Mouse (Mus musculus): ENCODE results near the gene Elf1. TPM values are rescaled to one million over a fixed set of nuclear protein-coding genes. Genes with fewer than 3 reads are reported as not detected.

Elf1 gene
- total and polyA plus RNA-seq, 2 experiments from 2014 or later, result 2.1 to 7.2 TPM

GRCm38 (mm10) chr14:79486993-79487731 lies 6.2 kb downstream of the Elf1 start:
- Histone ChIP-seq H3K36me3 (ENCODE audit: insufficient read depth, low read length) (no peaks in the 10 kb centered on the region), H3K9ac (replicated peaks; ENCODE audit: low read length, poor library complexity, severe bottlenecking) (peak overlapping the region; percentile 46), H3K9me3 (ENCODE audit: low read length) (no peaks in the 10 kb centered on the region), H3K27ac (ENCODE audit: low read depth, low read length) (peak overlapping the region; percentile 38; the same call in 1 of the 2 replicates), H3K27me3 (ENCODE audit: insufficient read depth, low read length) (no peaks in the 10 kb centered on the region), H3K4me3 (ENCODE audit: low read depth, low read length) (peak overlapping the region; percentile 45), H3K4me2 (ENCODE audit: low read depth, low read length, poor library complexity, severe bottlenecking) (peak overlapping the region; percentile 67), H3K4me1 (ENCODE audit: insufficient read depth, low read length) (no peaks in the 10 kb centered on the region)
- WGBS, result 7% methylated on average over 19 of the region's 19 CpGs
- TF ChIP-seq CTCF (IDR thresholded peaks at IDR 0.05), result peak; percentile 66
- DNase-seq (ENCODE audit: low spot score) (peak; percentile 73), ATAC-seq (ENCODE audit: low FRiP score) (peak; percentile 57)

GRCm38 (mm10) chr14:79488531-79488930 lies 7.5 kb downstream of the Elf1 start:
- DNase-seq (ENCODE audit: low spot score) (no peak), ATAC-seq (ENCODE audit: low FRiP score) (no peak)
- H3K36me3 ChIP-seq (ENCODE audit: insufficient read depth, low read length), result no peaks in the 10 kb centered on the region
- no peak overlapping the region for H3K4me3 ChIP-seq (ENCODE audit: low read depth, low read length)
- H3K27ac ChIP-seq (ENCODE audit: low read depth, low read length), result no peak overlapping the region
- no peak for TF ChIP-seq CTCF (IDR thresholded peaks at IDR 0.05)
- H3K9ac ChIP-seq (replicated peaks; ENCODE audit: low read length, poor library complexity, severe bottlenecking), result no peak overlapping the region
- 96% methylated on average over 9 of the region's 9 CpGs for WGBS
- H3K4me1 ChIP-seq (ENCODE audit: insufficient read depth, low read length), result no peaks in the 10 kb centered on the region
- H3K27me3 ChIP-seq (ENCODE audit: insufficient read depth, low read length), result no peaks in the 10 kb centered on the region
- no peaks in the 10 kb centered on the region for H3K9me3 ChIP-seq (ENCODE audit: low read length)
- no peak overlapping the region for H3K4me2 ChIP-seq (ENCODE audit: low read depth, low read length, poor library complexity, severe bottlenecking)

- Histone ChIP-seq H3K4me2 (ENCODE audit: low read depth, low read length, poor library complexity, severe bottlenecking) (no peak overlapping the region), H3K4me1 (ENCODE audit: insufficient read depth, low read length) (no peaks in the 10 kb centered on the region), H3K27me3 (ENCODE audit: insufficient read depth, low read length) (no peaks in the 10 kb centered on the region), H3K9ac (replicated peaks; ENCODE audit: low read length, poor library complexity, severe bottlenecking) (no peak overlapping the region), H3K9me3 (ENCODE audit: low read length) (no peaks in the 10 kb centered on the region), H3K4me3 (ENCODE audit: low read depth, low read length) (no peak overlapping the region), H3K36me3 (ENCODE audit: insufficient read depth, low read length) (no peaks in the 10 kb centered on the region), H3K27ac (ENCODE audit: low read depth, low read length) (no peak overlapping the region)
- TF ChIP-seq CTCF (IDR thresholded peaks at IDR 0.05), result no peak
- DNase-seq (ENCODE audit: low spot score) (no peak), ATAC-seq (ENCODE audit: low FRiP score) (no peak)
- WGBS, result 86% methylated on average over 12 of the region's 12 CpGs
These were observed 8.2 kb downstream of the Elf1 start for GRCm38 (mm10) chr14:79489150-79489549.

- no peak for TF ChIP-seq CTCF (IDR thresholded peaks at IDR 0.05)
- Histone ChIP-seq H3K4me2 (ENCODE audit: low read depth, low read length, poor library complexity, severe bottlenecking) (no peak overlapping the region), H3K9ac (replicated peaks; ENCODE audit: low read length, poor library complexity, severe bottlenecking) (no peak overlapping the region), H3K27ac (ENCODE audit: low read depth, low read length) (no peak overlapping the region), H3K36me3 (ENCODE audit: insufficient read depth, low read length) (no peaks in the 10 kb centered on the region), H3K27me3 (ENCODE audit: insufficient read depth, low read length) (no peaks in the 10 kb centered on the region), H3K9me3 (ENCODE audit: low read length) (no peaks in the 10 kb centered on the region), H3K4me1 (ENCODE audit: insufficient read depth, low read length) (no peaks in the 10 kb centered on the region), H3K4me3 (ENCODE audit: low read depth, low read length) (no peak overlapping the region)
- no peak for ATAC-seq (ENCODE audit: low FRiP score)
- no peak for DNase-seq (ENCODE audit: low spot score)
- WGBS, result 83% methylated on average over 3 of the region's 3 CpGs
These were observed 9.3 kb downstream of the Elf1 start for GRCm38 (mm10) chr14:79490246-79490645.

- Histone ChIP-seq H3K4me3 (ENCODE audit: low read depth, low read length) (no peak overlapping the region), H3K4me1 (ENCODE audit: insufficient read depth, low read length) (no peaks in the 10 kb centered on the region), H3K4me2 (ENCODE audit: low read depth, low read length, poor library complexity, severe bottlenecking) (no peak overlapping the region), H3K9me3 (ENCODE audit: low read length) (no peaks in the 10 kb centered on the region), H3K27ac (ENCODE audit: low read depth, low read length) (no peak overlapping the region), H3K27me3 (ENCODE audit: insufficient read depth, low read length) (no peaks in the 10 kb centered on the region), H3K9ac (replicated peaks; ENCODE audit: low read length, poor library complexity, severe bottlenecking) (no peak overlapping the region), H3K36me3 (ENCODE audit: insufficient read depth, low read length) (no peaks in the 10 kb centered on the region)
- WGBS, result 97% methylated on average over 6 of the region's 6 CpGs
- DNase-seq (ENCODE audit: low spot score) (no peak), ATAC-seq (ENCODE audit: low FRiP score) (no peak)
- TF ChIP-seq CTCF (IDR thresholded peaks at IDR 0.05), result no peak
These were observed 13.4 kb downstream of the Elf1 start for GRCm38 (mm10) chr14:79494349-79494748.

GRCm38 (mm10) chr14:79499326-79499725 lies 18.3 kb downstream of the Elf1 start:
- Histone ChIP-seq H3K4me2 (ENCODE audit: low read depth, low read length, poor library complexity, severe bottlenecking) (no peak overlapping the region), H3K9ac (replicated peaks; ENCODE audit: low read length, poor library complexity, severe bottlenecking) (no peak overlapping the region), H3K9me3 (ENCODE audit: low read length) (no peaks in the 10 kb centered on the region), H3K4me1 (ENCODE audit: insufficient read depth, low read length) (no peaks in the 10 kb centered on the region), H3K36me3 (ENCODE audit: insufficient read depth, low read length) (no peaks in the 10 kb centered on the region), H3K27ac (ENCODE audit: low read depth, low read length) (no peak overlapping the region), H3K27me3 (ENCODE audit: insufficient read depth, low read length) (no peaks in the 10 kb centered on the region), H3K4me3 (ENCODE audit: low read depth, low read length) (no peak overlapping the region)
- TF ChIP-seq CTCF (IDR thresholded peaks at IDR 0.05), result no peak
- ATAC-seq (ENCODE audit: low FRiP score) (no peak), DNase-seq (ENCODE audit: low spot score) (no peak)
- WGBS, result 90% methylated on average over 9 of the region's 9 CpGs
